Mouse (Mus musculus): ENCODE data around the gene Zfp335. TPM values are rescaled to one million over a fixed set of nuclear protein-coding genes. Genes with fewer than 3 reads are reported as not detected.

The Zfp335 gene
- polyA plus RNA-seq, 1 experiment from 2014 or later, result 3.6 TPM

- no peak for ATAC-seq
- peaks cover 13% of the 10 kb centered on the region; the same call in 1 of the 2 replicates for H3K27me3 ChIP-seq (replicated peaks; ENCODE audit: control insufficient read depth, insufficient read depth, low read length)
- H3K9me3 ChIP-seq (ENCODE audit: control insufficient read depth), result no peaks in the 10 kb centered on the region
- no peak overlapping the region for H3K9ac ChIP-seq (ENCODE audit: low read depth, low read length)
- no peak overlapping the region for H3K4me3 ChIP-seq (ENCODE audit: low read depth, low read length)
- H3K36me3 ChIP-seq (ENCODE audit: control insufficient read depth, insufficient read depth), result no peaks in the 10 kb centered on the region
- no peaks in the 10 kb centered on the region; the same call in none of the 2 replicates for H3K4me1 ChIP-seq (replicated peaks; ENCODE audit: control insufficient read depth, insufficient read depth, low read length)
- H3K4me2 ChIP-seq (replicated peaks; ENCODE audit: low read depth), result no peak overlapping the region
- no peak overlapping the region for H3K27ac ChIP-seq (ENCODE audit: low read depth, low read length)
- no peak for TF ChIP-seq CTCF (IDR thresholded peaks at IDR 0.05; ENCODE audit: low read depth)
- 39% methylated on average over 10 of the region's 10 CpGs for WGBS
These were observed 22.0 kb upstream of the Zfp335 start for GRCm38 (mm10) chr2:164933534-164933933.

- Histone ChIP-seq H3K4me1 (replicated peaks; ENCODE audit: control insufficient read depth, insufficient read depth, low read length) (no peaks in the 10 kb centered on the region; the same call in 1 of the 2 replicates), H3K9me3 (ENCODE audit: control insufficient read depth) (no peaks in the 10 kb centered on the region), H3K27me3 (replicated peaks; ENCODE audit: control insufficient read depth, insufficient read depth, low read length) (no peaks in the 10 kb centered on the region), H3K36me3 (ENCODE audit: control insufficient read depth, insufficient read depth) (no peaks in the 10 kb centered on the region), H3K27ac (ENCODE audit: low read depth, low read length) (no peak overlapping the region), H3K4me2 (replicated peaks; ENCODE audit: low read depth) (no peak overlapping the region), H3K4me3 (ENCODE audit: low read depth, low read length) (no peak overlapping the region), H3K9ac (ENCODE audit: low read depth, low read length) (no peak overlapping the region)
- no peak for ATAC-seq
- TF ChIP-seq CTCF (IDR thresholded peaks at IDR 0.05; ENCODE audit: low read depth), result no peak
- WGBS, result 48% methylated on average over 11 of the region's 11 CpGs
These were observed 19.4 kb upstream of the Zfp335 start for GRCm38 (mm10) chr2:164930706-164931581.

GRCm38 (mm10) chr2:164924100-164924857 is 12.7 kb upstream of the Zfp335 start:
- Histone ChIP-seq H3K36me3 (ENCODE audit: control insufficient read depth, insufficient read depth) (0 out of 2 replicates have a peak, but pooled peaks cover 6% of the 10 kb centered on the region), H3K4me2 (replicated peaks; ENCODE audit: low read depth) (no peak overlapping the region), H3K27me3 (replicated peaks; ENCODE audit: control insufficient read depth, insufficient read depth, low read length) (no peaks in the 10 kb centered on the region), H3K4me3 (ENCODE audit: low read depth, low read length) (no peak overlapping the region), H3K27ac (ENCODE audit: low read depth, low read length) (no peak overlapping the region), H3K9me3 (ENCODE audit: control insufficient read depth) (no peaks in the 10 kb centered on the region), H3K9ac (ENCODE audit: low read depth, low read length) (no peak overlapping the region), H3K4me1 (replicated peaks; ENCODE audit: control insufficient read depth, insufficient read depth, low read length) (no peaks in the 10 kb centered on the region)
- WGBS, result 35% methylated on average over 11 of the region's 11 CpGs
- peak; percentile 95 for TF ChIP-seq CTCF (IDR thresholded peaks at IDR 0.05; ENCODE audit: low read depth)
- ATAC-seq, result peak; percentile 29; the same call in 1 of the 2 replicates

GRCm38 (mm10) chr2:164923291-164923690 is 11.7 kb upstream of the Zfp335 start:
- WGBS, result 73% methylated on average over 4 of the region's 4 CpGs
- Histone ChIP-seq H3K4me2 (replicated peaks; ENCODE audit: low read depth) (no peak overlapping the region), H3K9me3 (ENCODE audit: control insufficient read depth) (no peaks in the 10 kb centered on the region), H3K36me3 (ENCODE audit: control insufficient read depth, insufficient read depth) (0 out of 2 replicates have a peak, but pooled peaks cover 6% of the 10 kb centered on the region), H3K4me3 (ENCODE audit: low read depth, low read length) (no peak overlapping the region), H3K4me1 (replicated peaks; ENCODE audit: control insufficient read depth, insufficient read depth, low read length) (no peaks in the 10 kb centered on the region), H3K9ac (ENCODE audit: low read depth, low read length) (no peak overlapping the region), H3K27ac (ENCODE audit: low read depth, low read length) (no peak overlapping the region), H3K27me3 (replicated peaks; ENCODE audit: control insufficient read depth, insufficient read depth, low read length) (no peaks in the 10 kb centered on the region)
- no peak for TF ChIP-seq CTCF (IDR thresholded peaks at IDR 0.05; ENCODE audit: low read depth)
- ATAC-seq, result no peak

- Histone ChIP-seq H3K4me2 (replicated peaks; ENCODE audit: low read depth) (no peak overlapping the region), H3K9me3 (ENCODE audit: control insufficient read depth) (no peaks in the 10 kb centered on the region), H3K36me3 (ENCODE audit: control insufficient read depth, insufficient read depth) (0 out of 2 replicates have a peak, but pooled peaks cover 6% of the 10 kb centered on the region), H3K9ac (ENCODE audit: low read depth, low read length) (no peak overlapping the region), H3K4me3 (ENCODE audit: low read depth, low read length) (no peak overlapping the region), H3K4me1 (replicated peaks; ENCODE audit: control insufficient read depth, insufficient read depth, low read length) (no peaks in the 10 kb centered on the region), H3K27me3 (replicated peaks; ENCODE audit: control insufficient read depth, insufficient read depth, low read length) (no peaks in the 10 kb centered on the region), H3K27ac (ENCODE audit: low read depth, low read length) (no peak overlapping the region)
- no peak for TF ChIP-seq CTCF (IDR thresholded peaks at IDR 0.05; ENCODE audit: low read depth)
- 53% methylated on average over 7 of the region's 7 CpGs for WGBS
- ATAC-seq, result no peak
These were observed 10.4 kb upstream of the Zfp335 start for GRCm38 (mm10) chr2:164921984-164922383.

- ATAC-seq, result no peak
- Histone ChIP-seq H3K27me3 (replicated peaks; ENCODE audit: control insufficient read depth, insufficient read depth, low read length) (no peaks in the 10 kb centered on the region), H3K4me1 (replicated peaks; ENCODE audit: control insufficient read depth, insufficient read depth, low read length) (no peaks in the 10 kb centered on the region), H3K36me3 (ENCODE audit: control insufficient read depth, insufficient read depth) (0 out of 2 replicates have a peak, but pooled peaks cover 6% of the 10 kb centered on the region), H3K4me3 (ENCODE audit: low read depth, low read length) (no peak overlapping the region), H3K27ac (ENCODE audit: low read depth, low read length) (no peak overlapping the region), H3K9ac (ENCODE audit: low read depth, low read length) (no peak overlapping the region), H3K9me3 (ENCODE audit: control insufficient read depth) (no peaks in the 10 kb centered on the region), H3K4me2 (replicated peaks; ENCODE audit: low read depth) (no peak overlapping the region)
- 69% methylated on average over 4 of the region's 5 CpGs for WGBS
- peak; percentile 64 for TF ChIP-seq CTCF (IDR thresholded peaks at IDR 0.05; ENCODE audit: low read depth)
These were observed 6.8 kb upstream of the Zfp335 start for GRCm38 (mm10) chr2:164918325-164918724.
